Mouse (Mus musculus): ENCODE results near the gene Hnf4a.

Hnf4a gene

GRCm38 (mm10) chr2:163552518-163552929 is 45.9 kb downstream of the Hnf4a start:
- DNase-seq (ENCODE audit: low spot score): no peak

- DNase-seq (ENCODE audit: low spot score): no peak
Observed at GRCm38 (mm10) chr2:163554425-163554982, 47.9 kb downstream of the Hnf4a start.

GRCm38 (mm10) chr2:163554996-163555395 is 48.4 kb downstream of the Hnf4a start:
- DNase-seq (ENCODE audit: low spot score): no peak

GRCm38 (mm10) chr2:163555417-163555816 is 48.8 kb downstream of the Hnf4a start:
- DNase-seq (ENCODE audit: low spot score): no peak

- DNase-seq (ENCODE audit: low spot score): no peak
Observed at GRCm38 (mm10) chr2:163558548-163558947, 51.9 kb downstream of the Hnf4a start.

GRCm38 (mm10) chr2:163559236-163559635 is 52.6 kb downstream of the Hnf4a start:
- DNase-seq (ENCODE audit: low spot score): no peak

- DNase-seq (ENCODE audit: low spot score): no peak
Observed at GRCm38 (mm10) chr2:163560247-163560646, 53.6 kb downstream of the Hnf4a start.

- no peak for DNase-seq (ENCODE audit: low spot score)
Observed at GRCm38 (mm10) chr2:163561258-163561948, 54.8 kb downstream of the Hnf4a start.

GRCm38 (mm10) chr2:163564646-163565045 is 58.0 kb downstream of the Hnf4a start:
- DNase-seq (ENCODE audit: low spot score): no peak

GRCm38 (mm10) chr2:163574321-163574720 is 67.7 kb downstream of the Hnf4a start:
- no peak for DNase-seq (ENCODE audit: low spot score)

GRCm38 (mm10) chr2:163575248-163575647 is 68.6 kb downstream of the Hnf4a start:
- DNase-seq (ENCODE audit: low spot score): no peak

GRCm38 (mm10) chr2:163577986-163578385 is 71.4 kb downstream of the Hnf4a start:
- no peak for DNase-seq (ENCODE audit: low spot score)

GRCm38 (mm10) chr2:163580069-163580945 is 73.7 kb downstream of the Hnf4a start:
- DNase-seq (ENCODE audit: low spot score): no peak

GRCm38 (mm10) chr2:163583226-163584087 is 76.8 kb downstream of the Hnf4a start:
- no peak for DNase-seq (ENCODE audit: low spot score)

GRCm38 (mm10) chr2:163584088-163584426 is 77.4 kb downstream of the Hnf4a start:
- no peak for DNase-seq (ENCODE audit: low spot score)

GRCm38 (mm10) chr2:163586384-163587261 is 80.0 kb downstream of the Hnf4a start:
- DNase-seq (ENCODE audit: low spot score): no peak

- no peak for DNase-seq (ENCODE audit: low spot score)
Observed at GRCm38 (mm10) chr2:163587506-163587905, 80.9 kb downstream of the Hnf4a start.

GRCm38 (mm10) chr2:163590211-163590610 is 83.6 kb downstream of the Hnf4a start:
- no peak for DNase-seq (ENCODE audit: low spot score)

GRCm38 (mm10) chr2:163590996-163591395 is 84.4 kb downstream of the Hnf4a start:
- no peak for DNase-seq (ENCODE audit: low spot score)

- DNase-seq (ENCODE audit: low spot score): no peak
Observed at GRCm38 (mm10) chr2:163592084-163592483, 85.5 kb downstream of the Hnf4a start.
